Mouse (Mus musculus) layer of hippocampus, adult 11-12 months (tissue): ENCODE results near the gene Dlg5.

ENCODE experiments used
- DNase-seq: peaks from one replicate; pipeline ENCODE4 v3.0.0; 2022; ENCODE audit warnings: low spot score

Gene Dlg5

GRCm38 (mm10) chr14:24189598-24189997 lies 56.1 kb downstream of the Dlg5 start:
- DNase-seq = no peak

GRCm38 (mm10) chr14:24185514-24185913 lies 60.2 kb downstream of the Dlg5 start:
- DNase-seq = no peak

GRCm38 (mm10) chr14:24182955-24183354 lies 62.8 kb downstream of the Dlg5 start:
- no peak for DNase-seq

- DNase-seq = peak; percentile 86
These were observed 63.8 kb downstream of the Dlg5 start for GRCm38 (mm10) chr14:24181811-24182506.

GRCm38 (mm10) chr14:24179466-24179991 lies 66.2 kb downstream of the Dlg5 start:
- DNase-seq = no peak

- no peak for DNase-seq
These were observed 69.1 kb downstream of the Dlg5 start for GRCm38 (mm10) chr14:24176609-24177008.

- DNase-seq = no peak
These were observed 72.4 kb downstream of the Dlg5 start for GRCm38 (mm10) chr14:24173326-24173725.

- no peak for DNase-seq
These were observed 73.9 kb downstream of the Dlg5 start for GRCm38 (mm10) chr14:24171639-24172311.

- no peak for DNase-seq
These were observed 79.7 kb downstream of the Dlg5 start for GRCm38 (mm10) chr14:24166046-24166445.

GRCm38 (mm10) chr14:24164721-24165367 lies 80.9 kb downstream of the Dlg5 start:
- no peak for DNase-seq

- peak; percentile 29 for DNase-seq
These were observed 82.9 kb downstream of the Dlg5 start for GRCm38 (mm10) chr14:24162856-24163255.

- DNase-seq = no peak
These were observed 96.8 kb downstream of the Dlg5 start for GRCm38 (mm10) chr14:24148892-24149291.

GRCm38 (mm10) chr14:24144821-24145220 lies 100.9 kb downstream of the Dlg5 start:
- no peak for DNase-seq

- no peak for DNase-seq
These were observed 101.3 kb downstream of the Dlg5 start for GRCm38 (mm10) chr14:24144421-24144820.

GRCm38 (mm10) chr14:24142926-24143430 lies 102.7 kb downstream of the Dlg5 start:
- no peak for DNase-seq

- DNase-seq = no peak
These were observed 104.0 kb downstream of the Dlg5 start for GRCm38 (mm10) chr14:24141727-24142126.

GRCm38 (mm10) chr14:24140297-24140812 lies 105.4 kb downstream of the Dlg5 start:
- DNase-seq = no peak

GRCm38 (mm10) chr14:24136908-24137307 lies 108.8 kb downstream of the Dlg5 start:
- DNase-seq = no peak

GRCm38 (mm10) chr14:24134623-24135290 lies 111.0 kb downstream of the Dlg5 start:
- DNase-seq = no peak

- DNase-seq = no peak
These were observed 111.9 kb downstream of the Dlg5 start for GRCm38 (mm10) chr14:24133801-24134200.

GRCm38 (mm10) chr14:24132092-24132491 lies 113.6 kb downstream of the Dlg5 start:
- DNase-seq = peak; percentile 28

- DNase-seq = no peak
These were observed 120.7 kb downstream of the Dlg5 start for GRCm38 (mm10) chr14:24125069-24125468.
